Mouse (Mus musculus) ovary, adult 18-20 months (tissue): Measurements from ENCODE around the gene Homez.

ENCODE experiments used
- DNase-seq: peaks from one replicate; pipeline ENCODE4 v3.0.0; 2022; ENCODE audit warnings: low spot score, mixed read lengths

Gene Homez

DNA sequence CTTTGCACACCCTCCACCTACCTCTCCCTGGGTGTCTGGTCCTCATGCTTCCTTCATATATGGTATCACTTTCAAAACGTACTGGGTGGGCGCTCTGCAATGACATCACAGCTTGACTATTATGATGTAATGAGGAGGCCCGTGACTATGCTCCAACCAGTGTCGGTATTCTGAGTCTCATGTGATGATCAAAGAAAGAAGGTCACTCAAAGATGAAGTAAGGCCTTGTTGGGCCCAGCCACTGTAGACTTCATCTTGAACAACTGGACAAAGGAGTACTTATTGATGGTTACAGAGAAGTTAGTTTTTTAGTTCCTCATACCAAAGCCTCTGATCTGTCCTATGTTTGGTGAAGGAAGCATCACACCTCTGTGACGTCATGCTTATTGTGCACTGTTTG lies at the start of gene Homez:
Gene Homez (minus strand): TSS at position 101 of the 400 bp plus-strand sequence.
- no peak for DNase-seq

DNA sequence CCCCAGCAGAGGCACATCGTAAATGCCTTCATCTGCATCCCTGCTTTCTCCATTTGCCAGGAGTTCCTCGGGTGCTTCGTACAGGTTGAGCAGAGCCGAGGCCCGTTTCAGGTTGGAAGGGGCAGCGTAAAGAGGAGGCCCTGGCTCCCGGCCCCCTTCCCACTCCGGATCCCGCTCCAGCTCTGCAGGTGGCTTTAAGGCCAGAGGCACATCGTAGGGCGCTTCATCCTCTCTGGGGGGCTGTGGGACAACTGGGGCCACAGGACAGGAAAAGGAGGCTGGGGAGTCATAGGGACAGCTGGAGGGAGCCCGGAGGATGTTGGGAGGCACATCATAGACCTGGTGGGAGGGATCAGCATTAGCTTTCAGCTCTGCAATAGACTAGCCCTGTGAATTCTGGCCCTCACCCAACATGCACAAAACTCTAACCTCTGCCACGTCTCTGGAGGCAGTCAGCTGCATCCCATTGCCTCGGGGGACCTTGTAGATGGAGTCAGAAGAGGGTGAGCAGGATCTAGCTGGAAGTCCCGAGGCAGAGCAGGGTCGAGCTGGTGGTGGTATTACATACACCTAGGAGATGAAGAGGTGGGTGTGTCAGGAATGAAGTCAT lies 49.4 kb upstream of the Homez start:
- no peak for DNase-seq

DNA sequence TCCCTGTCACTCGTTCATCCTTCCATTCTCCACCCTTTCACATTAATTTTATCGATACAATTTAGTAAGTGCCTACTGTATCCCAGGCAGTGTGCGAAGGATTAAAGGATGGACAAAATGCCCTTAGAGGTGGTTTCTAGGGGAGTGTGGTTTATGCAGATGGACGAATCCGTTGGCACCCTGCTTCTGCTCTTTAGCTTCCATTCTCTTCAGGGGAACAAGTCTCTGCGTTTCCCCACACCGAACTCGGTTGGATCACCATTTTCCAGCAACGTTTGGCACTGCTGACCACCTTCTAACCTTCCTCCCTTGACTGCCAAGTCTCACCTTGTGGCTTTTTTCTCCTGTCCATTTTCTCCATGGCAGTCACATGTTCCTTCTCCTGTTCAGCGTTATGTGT lies 42.6 kb upstream of the Homez start:
- DNase-seq = no peak

DNA sequence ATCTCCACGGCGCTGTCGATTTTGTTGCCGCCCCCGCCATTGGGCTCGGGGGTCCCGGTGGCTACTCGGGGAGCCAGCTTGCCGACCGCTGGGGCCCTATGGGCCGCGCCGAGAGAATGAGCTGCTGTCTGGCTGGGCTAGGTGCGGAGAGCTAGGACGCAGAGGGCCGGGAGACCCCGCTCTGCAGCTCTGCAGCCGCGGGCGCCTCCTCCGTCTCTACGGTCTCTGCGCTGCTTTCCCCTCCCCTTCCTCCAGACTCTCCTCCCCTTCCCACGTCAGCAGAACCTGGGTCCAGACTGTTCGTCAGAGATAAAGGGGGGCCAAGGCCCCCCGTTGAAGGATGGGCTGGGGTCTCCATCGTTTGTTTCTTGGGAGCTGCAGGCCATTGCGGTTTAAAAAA lies 42.1 kb upstream of the Homez start, which contains the start of gene Slc22a17:
Gene Slc22a17 (minus strand): TSS at position 247 of the 400 bp plus-strand sequence.
- peak; percentile 56 for DNase-seq

DNA sequence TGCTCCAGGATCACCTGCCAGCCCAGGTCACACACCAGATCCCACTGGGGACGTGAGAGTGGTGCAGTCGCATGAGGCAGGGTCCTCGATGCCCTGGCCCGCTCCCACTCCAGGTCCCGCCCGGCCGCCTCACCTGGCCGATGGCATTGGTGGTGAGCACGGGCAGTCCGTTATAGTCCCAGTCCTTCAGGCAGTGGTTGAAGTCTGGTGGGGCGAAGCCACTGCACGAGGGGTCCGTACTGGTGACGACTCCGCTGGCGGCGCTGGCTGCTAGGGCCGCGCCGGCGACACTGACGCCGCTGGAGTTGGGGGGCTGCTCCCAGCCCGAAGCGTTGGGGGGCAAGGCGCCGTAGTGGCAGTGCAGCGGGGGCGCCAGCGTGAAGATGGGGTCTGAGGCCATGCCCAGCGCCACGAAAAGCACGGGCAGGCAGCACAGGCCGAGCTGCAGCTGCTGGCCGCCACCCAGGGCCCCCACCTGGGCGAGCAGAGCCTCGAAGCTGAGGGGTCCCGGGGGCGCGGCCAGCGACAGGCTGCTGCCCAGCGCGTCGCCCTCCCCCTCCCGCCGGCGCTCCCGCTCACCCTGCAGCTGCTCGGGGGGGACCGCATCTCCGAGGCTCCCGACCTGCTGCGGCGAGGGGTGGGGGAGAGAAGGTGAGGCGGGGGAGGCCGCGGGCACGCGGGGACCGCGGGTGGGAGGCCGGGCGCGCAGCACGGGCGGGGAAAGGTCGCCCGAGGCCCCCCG lies 41.5 kb upstream of the Homez start:
- DNase-seq = no peak

DNA sequence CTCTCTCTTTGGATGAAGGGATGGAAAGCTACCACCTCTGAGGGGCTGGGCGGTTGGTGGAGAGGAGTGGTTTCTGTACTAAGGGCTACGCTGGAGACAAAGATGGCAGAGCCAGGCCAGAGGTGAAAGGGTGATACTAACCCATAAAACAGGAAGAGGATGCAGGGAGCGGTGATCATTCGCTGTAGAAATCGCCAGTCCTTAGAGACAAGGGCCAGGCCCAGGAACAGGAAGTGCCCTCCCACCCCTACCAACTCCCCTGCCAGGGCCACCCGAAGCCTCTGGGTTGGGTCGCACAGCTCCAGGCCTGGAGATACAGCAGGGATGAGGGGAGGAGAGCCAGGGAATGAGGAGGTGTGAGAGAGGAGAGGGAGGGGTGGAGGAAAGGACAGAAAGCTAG lies 37.9 kb upstream of the Homez start:
- no peak for DNase-seq

DNA sequence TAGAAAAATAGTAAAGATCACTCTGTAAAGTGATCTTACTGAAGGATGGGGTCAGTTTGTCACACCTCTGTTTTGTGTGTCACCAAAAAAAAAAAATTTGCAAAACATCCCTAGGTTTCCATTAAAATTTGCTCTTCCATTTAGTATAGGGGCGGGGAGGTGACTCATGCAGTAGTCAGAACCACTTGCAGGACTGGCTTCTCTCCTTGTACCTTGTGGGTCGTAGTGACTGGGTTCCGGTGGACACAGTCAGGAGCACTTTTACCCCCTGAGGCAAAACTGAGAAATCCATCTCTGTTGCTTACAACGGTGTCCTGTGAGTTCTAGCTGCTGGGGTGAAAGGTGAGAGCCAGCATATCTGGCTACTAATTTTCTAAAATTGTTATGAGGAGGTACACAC lies 32.9 kb upstream of the Homez start:
- no peak for DNase-seq

DNA sequence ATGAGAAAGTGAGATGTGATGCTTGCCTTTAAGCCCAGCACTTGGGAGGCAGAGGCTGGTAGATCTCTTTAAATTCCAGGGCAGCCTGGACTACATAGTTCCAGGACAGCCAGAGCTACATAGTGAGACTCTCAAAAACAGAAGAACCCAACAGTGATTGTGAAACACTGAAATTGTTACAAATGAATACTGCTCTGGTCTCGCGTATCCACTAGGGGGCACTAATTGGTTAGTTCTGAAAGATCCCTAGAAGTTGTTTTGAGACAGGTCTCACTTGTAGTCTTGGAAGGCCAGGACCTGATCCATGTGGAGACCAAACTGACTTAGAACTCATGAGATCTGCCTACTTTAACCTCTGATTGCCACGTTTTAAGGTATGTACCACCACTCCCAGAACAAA lies 29.6 kb upstream of the Homez start:
- no peak for DNase-seq

DNA sequence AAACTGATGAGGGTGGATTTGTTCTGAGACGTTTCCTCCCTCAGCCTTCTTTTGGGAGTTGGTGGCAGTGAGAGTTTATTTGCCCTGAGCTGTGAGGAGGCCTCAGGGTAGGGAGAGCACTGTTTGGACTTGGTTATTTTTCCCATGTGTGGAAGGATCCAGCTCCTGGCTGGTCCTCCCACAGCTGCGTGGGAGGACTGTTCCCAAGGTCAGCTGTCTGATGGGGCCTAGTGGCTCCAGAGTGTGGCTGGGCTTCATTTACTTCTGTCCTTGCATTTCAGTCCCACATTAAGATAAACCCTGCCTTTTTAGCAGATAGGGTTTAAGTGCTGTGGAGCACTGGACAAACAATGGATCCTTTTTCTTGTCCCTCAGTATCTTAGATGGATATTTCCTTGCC lies 26.7 kb upstream of the Homez start:
- peak; percentile 85 for DNase-seq

DNA sequence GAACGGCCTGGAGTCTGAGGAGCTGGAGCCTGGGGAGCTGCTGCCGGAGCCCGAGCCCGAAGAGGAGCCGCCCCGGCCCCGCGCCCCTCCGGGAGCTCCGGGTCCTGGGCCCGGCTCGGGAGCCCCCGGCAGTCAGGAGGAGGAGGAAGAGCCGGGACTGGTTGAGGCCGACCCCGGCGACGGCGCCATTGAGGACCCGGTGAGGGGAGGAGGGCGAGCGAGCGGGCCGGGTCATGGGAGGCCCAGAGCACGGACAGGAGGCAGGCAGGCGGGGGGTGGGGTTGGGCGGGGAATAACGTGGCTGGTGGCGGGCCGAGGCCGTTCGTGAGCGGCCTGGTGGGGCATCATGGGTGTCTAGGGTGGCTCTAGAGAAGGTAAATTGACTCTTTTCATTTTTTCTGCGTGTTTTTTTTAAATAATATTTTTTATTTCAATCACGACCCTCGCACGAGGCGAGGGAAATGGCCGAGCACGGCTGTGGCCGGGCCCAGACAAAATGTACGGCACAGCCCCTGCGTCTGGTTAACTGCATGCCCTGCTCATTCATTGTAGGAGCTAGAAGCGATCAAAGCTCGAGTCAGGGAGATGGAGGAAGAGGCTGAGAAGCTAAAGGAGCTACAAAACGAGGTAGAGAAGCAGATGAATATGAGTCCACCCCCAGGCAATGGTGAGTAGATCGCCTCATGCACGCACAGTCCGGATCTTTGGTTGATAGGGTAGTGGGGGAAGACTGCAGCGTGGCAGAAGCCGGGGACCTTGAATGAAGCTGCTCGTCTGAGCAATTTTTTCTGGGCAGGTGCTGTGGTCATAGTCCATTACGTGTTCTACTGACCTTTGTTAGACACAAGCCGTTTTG lies 23.8 kb upstream of the Homez start:
- peak; percentile 58 for DNase-seq

DNA sequence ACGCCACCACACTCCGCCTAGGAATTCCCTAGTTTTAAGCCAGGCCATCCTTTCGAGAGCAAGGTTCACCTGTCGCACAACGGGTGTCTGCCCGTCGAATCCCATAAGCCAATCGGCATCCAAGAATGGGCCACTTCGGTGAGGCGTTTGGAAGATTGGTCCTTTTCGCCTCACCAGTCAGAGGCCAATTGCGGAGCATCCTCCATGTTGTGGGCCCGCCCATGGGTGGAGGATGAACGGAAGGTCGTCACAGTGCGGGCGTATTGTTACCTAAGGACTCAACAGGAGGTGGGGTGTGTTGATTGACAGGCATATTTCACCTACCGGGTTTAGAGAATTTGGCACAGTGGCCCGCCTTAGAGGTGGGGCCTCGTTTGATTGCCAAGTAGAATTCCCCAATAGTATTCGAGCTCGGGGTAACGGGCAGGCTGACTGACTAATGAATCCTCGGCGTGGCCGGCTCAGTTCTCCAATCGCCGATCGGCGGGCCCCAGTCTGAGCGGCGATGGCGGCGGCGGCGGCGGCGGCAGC lies 23.0 kb upstream of the Homez start:
- DNase-seq = peak; percentile 99

DNA sequence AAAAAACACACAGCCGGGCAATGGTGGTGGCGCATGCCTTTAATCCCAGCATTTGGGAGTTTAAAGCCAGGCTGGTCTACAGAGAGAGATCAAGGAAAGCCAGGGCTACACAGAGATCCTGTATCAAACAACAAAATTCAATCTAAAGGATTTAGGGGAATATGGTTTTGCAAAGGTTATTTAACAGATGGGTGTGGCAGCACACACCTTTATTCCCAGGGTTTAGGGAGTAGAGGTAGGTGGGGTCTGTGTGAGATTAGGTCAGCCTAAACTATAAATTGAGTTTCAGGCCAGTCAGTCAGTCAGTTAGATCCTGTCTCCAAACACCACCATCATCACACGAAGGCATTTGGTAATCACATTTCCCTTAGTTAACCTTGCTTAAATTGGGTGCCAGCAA lies 21.4 kb upstream of the Homez start, which contains the start of gene Pabpn1:
Gene Pabpn1 (plus strand): TSS at position 301 of the 400 bp plus-strand sequence.
- no peak for DNase-seq

DNA sequence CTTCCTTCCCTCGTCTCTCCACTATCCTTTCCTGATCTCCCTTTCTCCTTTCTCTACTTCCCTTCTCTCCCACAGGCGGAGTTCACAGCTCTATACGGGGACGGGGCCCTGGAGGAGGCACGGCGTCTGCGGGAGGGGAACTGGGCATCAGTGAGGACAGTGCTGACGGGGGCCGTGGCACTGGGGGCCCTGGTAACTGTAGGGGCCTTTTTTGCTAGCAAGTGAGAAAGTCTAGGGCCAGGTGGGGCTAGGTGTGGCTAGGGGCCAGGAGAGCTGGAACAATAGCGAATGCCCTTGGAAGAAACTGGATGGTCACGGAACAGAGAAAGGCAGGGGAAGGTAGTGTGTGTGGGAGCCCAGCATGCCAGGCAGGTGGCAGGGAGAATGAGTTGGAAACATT lies 14.5 kb upstream of the Homez start:
- DNase-seq = peak; percentile 35

DNA sequence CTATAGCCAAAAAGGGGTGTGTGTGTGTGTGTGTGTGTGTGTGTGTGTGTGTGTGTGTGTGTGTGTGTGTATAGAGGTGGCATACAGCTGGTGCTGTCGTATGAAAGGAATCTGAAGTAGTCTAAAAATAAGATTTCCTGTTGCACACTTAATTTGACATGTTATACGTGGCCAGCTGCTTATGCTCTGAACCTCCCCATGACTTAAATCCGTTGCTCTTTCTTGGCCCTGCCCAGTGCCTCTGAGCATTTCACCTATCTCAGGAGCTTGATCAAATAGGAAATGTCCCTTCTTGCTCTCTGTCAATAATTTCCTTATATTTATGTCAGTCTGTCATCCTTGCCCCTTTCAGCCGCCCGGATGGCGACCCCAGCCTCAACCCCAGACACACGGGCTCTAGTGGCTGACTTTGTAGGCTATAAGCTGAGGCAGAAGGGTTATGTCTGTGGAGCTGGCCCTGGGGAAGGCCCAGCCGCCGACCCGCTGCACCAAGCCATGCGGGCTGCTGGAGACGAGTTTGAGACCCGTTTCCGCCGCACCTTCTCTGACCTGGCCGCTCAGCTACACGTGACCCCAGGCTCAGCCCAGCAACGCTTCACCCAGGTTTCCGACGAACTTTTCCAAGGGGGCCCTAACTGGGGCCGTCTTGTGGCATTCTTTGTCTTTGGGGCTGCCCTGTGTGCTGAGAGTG lies 13.4 kb upstream of the Homez start:
- no peak for DNase-seq

DNA sequence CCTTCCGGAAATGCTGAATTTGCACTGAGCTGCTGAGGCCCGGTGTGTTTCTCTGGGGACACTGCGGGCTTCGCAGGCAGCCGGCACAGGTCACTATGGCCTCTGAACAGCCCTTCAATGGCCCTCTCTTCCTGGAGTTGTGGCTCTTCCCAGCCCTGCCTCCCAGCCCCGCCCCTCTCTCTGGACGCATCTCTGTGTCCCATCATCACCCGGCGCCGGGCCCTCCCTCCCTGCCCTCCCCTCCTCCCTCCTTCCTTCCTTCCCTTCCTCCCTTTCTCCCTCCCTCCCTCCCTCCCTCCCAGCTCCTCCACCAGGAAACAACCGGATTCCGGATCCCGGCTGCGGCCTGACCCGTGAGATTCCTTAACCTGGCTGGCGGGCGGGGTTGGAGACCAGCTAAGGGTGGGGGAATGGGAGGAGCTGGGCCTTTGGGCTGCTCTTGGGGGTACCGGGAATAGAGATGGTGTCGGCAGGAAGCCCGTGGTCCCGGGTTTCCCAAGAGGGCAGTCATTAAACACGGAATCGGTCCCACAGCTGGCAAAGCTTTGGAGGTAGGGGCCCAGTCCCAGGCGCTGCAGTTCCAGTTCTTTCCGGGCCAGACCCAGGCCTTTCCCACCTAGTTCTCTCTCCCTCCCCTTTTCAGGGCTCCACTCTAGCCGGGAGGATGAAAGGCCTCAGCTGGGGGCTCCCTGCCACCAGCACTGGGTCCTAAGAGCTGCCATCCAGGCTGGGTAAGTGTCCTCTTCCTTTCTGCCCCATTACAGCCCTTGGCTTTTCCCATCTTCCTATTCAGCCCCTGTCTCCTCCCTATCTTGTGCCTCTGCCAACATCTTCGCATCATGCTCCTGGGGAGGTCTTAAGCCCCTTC lies 12.6 kb upstream of the Homez start, which contains the start of the genes Bcl2l2 and Gm20521:
Gene Bcl2l2 (plus strand): TSS at position 224 of the 868 bp plus-strand sequence.
Gene Gm20521 (plus strand): TSS at position 288 of the 868 bp plus-strand sequence.
- peak; percentile 83 for DNase-seq

DNA sequence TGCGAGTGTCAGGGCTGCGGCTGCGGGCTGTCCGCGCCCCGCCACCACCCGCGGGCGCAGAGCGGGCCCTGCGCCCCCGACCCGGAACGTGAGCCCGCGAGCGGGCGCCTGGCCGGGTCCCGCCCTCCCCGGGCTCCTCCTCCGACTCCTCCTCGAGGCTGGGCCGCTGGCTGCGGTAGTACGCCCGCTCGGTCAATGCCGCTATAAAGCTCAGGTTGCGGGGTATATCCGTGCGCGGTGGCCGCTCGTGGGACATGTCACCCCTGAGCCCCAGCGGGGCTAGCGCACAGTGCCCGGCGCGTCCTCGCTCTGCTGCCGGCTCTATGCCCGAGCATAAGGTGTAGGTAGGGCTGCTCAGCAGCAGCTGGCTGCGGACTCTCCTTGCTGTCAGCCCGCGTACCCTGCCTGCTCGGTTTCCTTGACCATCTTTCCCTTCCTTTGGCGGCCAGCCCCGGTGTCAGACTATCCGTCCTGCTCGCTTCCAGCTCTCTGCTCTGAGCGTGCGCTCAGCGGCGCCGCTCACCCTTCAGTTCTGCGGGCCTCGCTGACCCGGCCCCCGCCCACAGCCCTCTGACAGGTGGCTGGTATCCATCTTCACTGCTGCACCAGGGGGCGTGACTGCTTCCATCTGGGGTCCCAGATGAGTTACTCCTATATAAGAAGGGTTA lies 6.4 kb upstream of the Homez start, which contains the start of gene Ppp1r3e:
Gene Ppp1r3e (minus strand): TSS at position 503 of the 668 bp plus-strand sequence.
- DNase-seq = peak; percentile 68

DNA sequence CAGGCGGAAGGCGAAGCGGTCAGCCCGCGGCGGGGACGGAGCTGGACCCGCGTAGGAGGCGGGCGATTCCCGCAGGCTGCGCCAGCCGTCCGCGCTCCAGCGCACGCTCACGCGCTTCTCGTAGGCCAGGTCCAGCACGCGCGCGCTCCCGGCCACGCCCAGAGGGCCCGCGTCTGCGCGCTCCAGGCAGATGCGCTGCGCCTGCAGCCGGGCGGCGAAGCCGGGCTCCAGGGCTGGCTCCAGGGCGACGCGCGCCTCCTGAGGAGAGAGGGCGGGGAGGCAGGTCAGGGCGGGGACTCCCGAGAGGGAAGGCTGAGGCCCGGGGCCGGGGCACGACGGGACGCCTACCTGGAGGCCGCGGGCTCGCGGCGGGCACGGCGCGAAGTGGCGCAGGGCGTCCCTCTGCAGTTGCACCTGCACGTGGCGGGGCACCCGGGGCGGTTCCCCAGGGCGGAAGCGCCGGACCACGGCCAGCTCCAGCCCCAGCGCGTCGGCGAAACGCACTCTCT lies 5.8 kb upstream of the Homez start:
- DNase-seq = peak; percentile 89

DNA sequence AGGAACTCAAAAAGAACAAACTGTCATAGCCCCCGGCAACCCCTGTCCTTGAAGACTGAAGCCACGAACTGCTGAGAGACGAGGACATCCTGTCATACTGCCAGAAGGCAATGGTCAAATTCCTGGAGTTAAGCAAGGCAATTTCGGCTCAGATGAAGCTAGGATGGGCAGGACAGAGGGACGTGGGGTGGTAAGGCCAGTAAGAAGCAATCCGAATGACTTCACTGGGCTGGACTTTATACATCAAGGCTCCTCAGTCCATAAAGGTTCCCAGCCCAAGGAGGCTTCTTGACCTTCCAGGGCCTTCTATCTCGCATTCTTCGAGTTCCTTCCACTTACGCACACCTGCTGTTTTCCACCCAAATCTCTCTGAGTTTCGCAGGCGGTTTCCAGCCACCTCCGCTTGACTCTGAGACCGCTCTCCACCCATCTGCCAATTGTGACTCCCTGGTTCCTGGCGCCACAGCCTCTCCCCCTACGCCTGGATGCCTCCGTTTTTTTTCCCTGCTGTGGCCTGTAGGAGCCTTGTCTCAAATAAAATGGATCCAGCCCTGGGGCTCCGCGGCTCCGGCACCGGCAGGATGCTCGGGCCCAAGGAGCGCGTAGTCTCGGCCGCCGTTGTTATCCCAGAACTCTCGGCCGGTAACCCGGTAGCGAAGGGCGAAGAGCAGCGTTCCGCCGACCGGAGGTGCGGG lies 5.2 kb upstream of the Homez start:
- DNase-seq = no peak

DNA sequence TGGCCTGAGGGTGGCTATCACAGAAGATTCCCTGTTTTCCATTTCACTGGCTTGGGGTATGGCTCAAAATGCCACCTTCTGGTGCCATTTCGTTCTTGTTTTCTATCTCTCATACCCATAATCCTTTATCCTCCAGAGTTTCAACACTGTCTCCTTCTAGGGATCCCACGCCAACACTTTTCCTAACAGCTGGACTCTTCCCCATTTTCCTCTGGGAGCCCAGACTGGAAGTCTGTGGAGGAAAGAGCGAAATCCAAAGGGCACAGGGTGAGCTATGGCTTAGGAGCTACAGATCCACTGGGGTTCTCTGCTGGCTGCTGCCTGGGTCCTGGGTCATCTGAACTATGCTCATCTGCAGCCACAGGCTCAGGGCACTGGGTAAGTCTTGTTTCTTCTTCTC lies 3.4 kb upstream of the Homez start:
- no peak for DNase-seq
